Mouse (Mus musculus): ENCODE measurements around the gene Drd2. TPM values are rescaled to one million over a fixed set of nuclear protein-coding genes. Genes with fewer than 3 reads are reported as not detected.

Gene Drd2
- polyA plus RNA-seq, 1 experiment from 2014 or later, result 0.05 TPM

DNA sequence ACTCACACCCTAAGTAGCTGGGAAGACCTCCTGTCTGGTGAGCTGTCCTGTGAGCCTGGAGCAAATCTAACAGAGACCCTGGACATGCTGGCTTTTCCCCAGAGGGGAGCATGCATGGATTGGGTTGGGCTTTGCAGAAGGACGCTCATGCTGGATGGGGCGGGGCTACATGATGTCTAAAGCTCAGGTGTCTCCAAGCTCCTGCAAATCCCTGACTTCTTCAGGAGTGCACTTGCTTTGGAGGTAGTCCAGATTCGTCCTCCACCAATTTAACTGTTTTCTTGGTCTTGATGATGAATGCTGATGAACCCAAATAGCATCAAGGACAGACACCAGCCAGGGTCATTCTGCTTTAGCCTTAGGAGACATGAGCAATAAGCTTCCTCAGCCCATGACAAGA, 110.1 kb downstream of the Drd2 start:
- DNase-seq (ENCODE audit: low spot score), result no peak

DNA sequence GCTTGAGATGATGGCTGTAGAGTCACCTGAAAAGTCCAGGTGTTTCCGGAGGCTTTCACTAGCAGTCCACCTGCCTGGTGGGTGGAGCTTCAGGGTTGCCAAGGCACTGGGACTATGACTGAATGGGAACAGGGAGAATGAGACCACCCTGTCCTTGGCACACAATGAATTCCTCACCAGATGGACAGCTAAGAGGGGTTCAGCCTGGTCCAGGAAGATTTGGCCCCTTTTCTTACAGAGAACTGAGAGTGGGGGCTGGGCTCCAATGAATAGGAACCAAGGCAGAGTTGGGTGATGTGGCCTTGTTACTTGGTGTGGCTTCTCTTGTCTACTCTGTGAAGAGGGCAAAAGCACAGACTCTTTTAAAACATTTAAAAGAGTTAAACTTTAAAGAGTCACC, 112.0 kb downstream of the Drd2 start:
- no peak for DNase-seq (ENCODE audit: low spot score)

DNA sequence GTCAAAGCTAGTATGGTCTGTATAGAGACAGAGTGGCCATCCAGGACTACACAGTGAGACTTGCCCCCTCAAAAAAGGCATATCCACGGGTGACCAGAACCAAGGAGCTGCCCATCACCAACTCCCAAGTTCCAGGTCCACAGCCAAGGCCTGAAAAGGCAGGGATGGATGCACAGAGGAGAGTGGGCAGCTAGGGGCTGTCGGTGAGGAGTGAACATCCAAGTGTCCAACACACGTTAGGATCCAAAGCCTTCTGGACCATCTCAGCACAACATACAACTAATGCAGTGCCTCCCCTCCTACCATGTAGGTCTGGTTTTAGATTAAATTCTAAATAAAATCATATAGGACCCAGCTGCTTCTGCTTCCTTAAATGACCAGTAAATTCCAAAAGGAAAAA, 115.7 kb downstream of the Drd2 start:
- no peak for DNase-seq (ENCODE audit: low spot score)

Other genes starting within 250 kb of the Drd2 start
- 0.14 and 1.2 TPM in 2 replicates for gene Gm4894, start 90.1 kb upstream of the Drd2 start, polyA plus RNA-seq (2015; fragmentation: Nextera tagmentation; extraction: Ambion mirVana)
- gene Ankk1, start 86.4 kb downstream of the Drd2 start, polyA plus RNA-seq (2015; fragmentation: Nextera tagmentation; extraction: Ambion mirVana), result 0.08 TPM in 1 of 2 replicates, not detected in the other
- gene Ttc12, start 145.6 kb downstream of the Drd2 start, polyA plus RNA-seq (2015; fragmentation: Nextera tagmentation; extraction: Ambion mirVana), result 2.1 and 2.8 TPM in 2 replicates

Measured in thymus, postnatal 0 days (tissue).